Mouse (Mus musculus) naive thymus-derived CD4-positive, alpha-beta T cell, adult 5 months (primary cell): ENCODE measurements around the gene Mbnl1. TPM values are rescaled to one million over a fixed set of nuclear protein-coding genes. Genes with fewer than 3 reads are reported as not detected.

ENCODE experiments used
- polyA plus RNA-seq: library from polyadenylated mRNA; unstranded; fragments of 100-300 nt; shearing (Covaris generic); gene quantifications from one replicate; pipeline ENCODE4 v1.2.1, GENCODE M21; 2017

Gene Mbnl1
- polyA plus RNA-seq = 711 TPM

DNA sequence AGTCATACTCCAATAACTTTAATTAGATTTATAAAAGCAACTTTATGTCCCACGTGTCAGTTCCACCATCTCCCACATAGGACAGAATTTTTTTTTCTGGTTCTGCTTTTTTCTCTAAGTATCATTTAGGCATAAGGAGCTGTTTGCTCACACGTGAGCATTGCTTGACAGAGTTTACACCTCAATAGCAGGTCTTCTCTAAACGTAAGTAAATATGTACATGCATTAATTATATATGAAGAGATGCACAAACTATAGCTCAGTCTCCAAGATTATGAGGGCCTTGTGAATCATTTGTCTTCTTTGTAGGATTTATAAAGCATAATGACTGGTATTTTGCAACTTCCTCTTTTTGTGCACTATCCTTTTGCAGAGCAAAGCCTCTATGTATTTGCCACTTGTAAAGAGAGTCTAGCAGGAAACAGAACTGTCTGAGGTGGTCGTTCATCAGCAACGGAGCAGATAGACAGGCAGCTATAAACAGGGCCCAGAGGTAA lies at the start of gene Mbnl1:
Gene Mbnl1 (plus strand): TSS at position 150 of the 497 bp plus-strand sequence.

